Mouse (Mus musculus): ENCODE measurements around the gene Il9.

The Il9 gene

DNA sequence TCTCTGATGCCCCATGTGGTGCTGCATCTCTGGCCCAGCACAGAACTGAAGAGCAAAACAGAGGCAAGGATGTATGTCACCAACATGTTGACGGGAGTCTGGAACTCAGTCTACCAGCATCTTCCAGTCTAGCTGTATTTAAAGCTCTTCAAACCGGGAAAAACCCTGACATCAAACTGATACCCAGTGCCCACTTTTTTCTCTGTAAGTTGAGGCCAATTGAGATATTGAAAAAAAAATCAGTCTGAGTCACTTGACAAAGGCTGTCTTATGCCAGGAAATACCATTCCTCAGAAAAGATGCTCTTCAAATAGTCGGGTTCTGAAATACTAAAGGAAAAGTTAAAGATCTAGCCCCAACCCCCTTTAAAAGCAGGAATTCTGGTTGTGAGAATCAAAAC is at the start of gene Il9:
TSS of gene Il9 (minus strand) at position 101 of the 400 bp plus-strand sequence.
- DNase-seq (ENCODE audit: low spot score in 2 of 2) = no peak

DNA sequence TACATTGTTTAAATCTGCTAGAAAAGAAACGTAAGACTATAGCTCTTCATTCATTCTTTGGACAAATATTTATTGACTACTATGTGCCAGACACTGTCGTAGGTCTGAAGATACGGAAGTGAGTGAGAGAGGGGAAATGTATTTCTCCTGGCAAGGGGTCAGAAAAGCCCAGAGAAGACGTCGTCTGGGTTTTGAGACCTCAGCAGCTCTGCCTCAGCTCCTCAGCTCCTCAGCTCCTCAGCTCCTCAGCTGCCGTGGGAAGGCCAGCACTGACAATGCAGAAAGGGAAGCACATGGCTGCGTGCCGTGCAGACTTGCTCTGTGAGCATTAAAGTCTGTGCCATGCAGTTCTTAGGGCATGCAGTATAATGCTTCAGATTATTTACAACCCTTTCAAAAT is 47.6 kb upstream of the Il9 start:
- DNase-seq (ENCODE audit: low spot score in 2 of 2) = no peak

DNA sequence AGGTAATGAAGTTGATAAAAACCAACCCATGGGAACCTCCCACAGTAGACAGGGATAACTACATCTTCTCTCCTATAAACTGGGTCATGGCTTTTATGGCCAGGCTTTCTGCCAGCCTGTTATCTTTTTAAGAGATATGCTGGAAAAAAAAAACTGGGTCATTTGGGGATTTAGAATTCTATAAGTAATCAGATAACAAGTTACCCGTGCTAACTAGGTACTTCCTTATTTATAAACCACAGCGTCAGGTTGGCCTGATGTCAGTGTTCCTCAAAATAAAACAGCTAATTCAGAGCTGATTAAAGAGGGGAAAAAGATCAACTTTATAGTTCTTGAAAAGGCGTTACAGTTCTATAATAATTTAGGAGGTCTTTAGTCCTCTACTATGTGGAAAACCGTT is 47.0 kb upstream of the Il9 start:
- DNase-seq (ENCODE audit: low spot score in 2 of 2) = no peak

DNA sequence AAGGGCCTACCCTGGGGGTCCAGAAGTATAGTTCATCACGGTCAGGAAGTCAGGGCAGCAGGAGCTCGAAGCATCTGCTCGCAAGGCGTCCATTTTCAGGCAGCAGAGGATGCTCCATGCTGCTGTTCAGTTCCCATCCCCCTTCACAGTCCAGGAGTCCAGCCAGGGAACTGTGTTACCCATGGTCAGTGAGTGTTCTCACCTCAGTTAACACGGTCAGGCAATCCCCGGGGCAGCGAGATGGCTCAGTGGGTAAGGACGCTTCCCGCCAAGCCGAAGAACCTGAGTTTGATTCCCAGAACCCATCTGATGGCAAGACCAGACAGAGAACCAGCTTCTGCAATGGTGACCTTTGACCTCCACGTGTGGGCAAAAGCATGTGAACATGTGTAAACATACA is 46.2 kb upstream of the Il9 start:
- DNase-seq (ENCODE audit: low spot score in 2 of 2) = no peak

DNA sequence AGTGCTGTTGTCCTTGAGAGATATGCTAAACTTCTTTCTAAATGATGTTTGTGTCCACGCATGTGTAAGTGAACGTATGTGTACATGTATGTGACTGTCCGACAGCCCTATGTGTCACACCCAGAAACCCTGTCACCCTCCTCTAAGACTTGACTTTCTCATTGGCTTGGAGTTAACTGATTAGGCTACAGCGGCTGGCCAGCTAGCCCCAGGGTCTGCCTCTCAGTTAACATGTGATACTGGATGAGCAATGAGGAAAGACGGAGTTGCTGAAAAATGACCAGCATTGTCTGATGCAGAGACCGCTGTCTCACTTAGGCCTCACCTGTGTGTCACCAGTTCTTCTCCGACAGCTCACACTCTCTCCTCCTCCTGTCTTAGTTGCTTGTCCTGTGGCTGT is 45.8 kb upstream of the Il9 start:
- DNase-seq (ENCODE audit: low spot score in 2 of 2) = no peak

DNA sequence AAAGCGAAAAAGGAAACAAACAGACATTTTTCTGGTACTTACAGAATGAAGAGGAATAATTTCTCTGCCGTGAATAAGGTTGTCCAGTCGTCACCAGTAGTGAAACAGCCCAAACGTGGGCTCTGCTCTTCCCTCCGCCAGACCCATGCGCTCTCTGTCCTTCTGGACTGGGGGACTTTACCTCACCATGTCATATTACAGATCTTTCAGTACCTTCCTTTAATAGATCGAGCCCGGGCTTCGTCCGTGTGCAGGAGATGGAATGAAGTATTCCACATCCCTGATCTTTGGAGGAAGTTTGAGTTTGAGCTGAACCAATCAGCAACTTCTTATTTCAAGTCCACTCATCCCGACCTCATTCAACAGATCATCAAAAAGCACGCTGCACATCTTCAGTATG is 44.8 kb upstream of the Il9 start:
- no peak for DNase-seq (ENCODE audit: low spot score in 2 of 2)

DNA sequence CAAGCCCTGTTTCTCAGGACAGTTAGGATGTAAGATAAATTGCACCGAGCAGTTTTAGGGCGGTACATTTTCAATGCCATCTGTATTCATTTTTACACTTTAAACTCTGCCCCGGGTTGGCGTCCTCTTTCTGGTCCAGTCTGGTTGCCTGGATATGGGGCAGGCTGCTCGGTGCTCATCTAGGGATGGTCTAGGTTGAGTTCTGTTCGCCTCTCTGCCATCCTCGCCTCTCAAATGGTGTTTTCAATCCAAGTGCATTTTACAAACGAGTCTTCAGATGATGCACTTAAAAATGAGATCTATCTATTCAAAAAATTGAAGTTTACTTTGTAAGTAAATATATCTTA is 40.7 kb upstream of the Il9 start:
- DNase-seq (ENCODE audit: low spot score in 2 of 2) = no peak

DNA sequence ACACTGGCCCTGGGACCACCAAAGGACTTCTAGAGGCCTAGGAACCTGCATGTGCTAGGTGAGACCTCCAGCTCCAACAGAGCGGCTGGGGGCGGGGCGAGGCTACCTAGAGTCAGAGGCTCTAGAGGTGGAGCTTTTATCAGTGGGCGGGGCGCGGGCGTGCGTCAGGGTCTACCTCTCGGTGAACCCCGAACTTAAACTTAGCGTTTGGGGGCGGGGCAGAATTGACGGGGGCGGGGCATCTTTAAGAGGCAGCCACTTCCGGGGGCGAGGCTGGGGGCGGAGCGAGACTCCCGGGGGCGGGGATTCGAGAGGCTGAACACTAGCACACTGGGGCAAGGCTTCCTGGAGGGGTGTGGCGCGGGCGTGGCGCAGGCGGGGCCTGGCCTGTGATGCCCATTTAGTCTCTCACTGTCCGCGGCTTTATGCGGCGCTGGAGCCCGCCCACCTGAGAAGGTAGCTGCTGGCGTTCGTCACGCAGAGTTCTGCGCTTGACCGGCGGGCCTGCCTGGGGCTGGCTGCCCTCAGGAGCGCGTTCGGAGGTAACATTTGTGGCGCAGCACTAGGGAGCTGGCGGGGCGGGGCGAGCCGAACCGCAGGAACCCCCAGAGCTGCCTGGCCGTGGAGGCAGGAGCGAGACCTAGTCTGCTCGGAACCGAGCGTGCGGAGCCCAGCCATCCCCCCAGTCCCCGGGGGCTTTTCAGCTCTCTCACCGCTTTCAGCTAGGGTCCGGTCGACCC is 40.2 kb upstream of the Il9 start, which contains the start of gene Fbxl21:
TSS of gene Fbxl21 (plus strand) at position 392 of the 740 bp plus-strand sequence.
- peak; percentile 77 to 84 for DNase-seq (ENCODE audit: low spot score in 2 of 2)

DNA sequence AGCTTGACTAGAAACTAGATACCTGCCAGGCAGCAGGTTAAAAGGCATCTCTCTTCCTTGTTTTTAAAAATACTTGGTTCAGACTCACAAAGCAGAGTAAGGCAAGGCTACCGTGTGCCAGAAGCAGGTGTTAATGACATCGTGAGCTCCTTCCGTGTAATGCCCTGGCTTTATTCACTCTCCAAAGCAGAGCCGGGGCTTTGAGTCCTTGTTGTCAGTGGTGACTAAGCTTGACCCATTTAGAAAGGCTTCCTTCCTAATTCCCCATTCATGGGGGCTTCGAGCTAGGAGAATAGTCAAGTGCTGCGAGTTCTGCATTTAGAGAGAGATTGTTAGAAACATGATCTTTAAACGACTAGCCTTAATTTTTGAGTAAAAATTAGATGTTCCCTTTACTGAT is 34.8 kb upstream of the Il9 start:
- DNase-seq (ENCODE audit: low spot score in 2 of 2) = no peak

DNA sequence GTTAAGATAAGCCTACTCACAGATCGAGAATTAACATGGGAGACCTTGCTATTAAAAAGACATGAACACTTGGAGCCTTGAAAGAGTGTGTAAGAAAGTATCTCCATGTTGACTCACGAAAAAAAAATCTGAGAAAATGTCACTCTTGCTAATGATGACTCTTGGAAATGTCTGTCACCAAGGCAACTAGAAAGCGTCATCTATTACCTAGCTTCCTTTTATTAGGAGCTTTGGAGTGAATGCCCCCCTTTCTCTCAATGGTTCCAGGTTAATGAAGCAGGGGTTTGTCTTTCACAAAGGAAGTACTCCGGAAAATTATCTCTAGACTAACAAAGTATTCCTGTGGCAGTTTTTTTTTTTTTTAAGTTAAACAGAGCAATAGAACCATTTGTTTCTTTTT is 34.3 kb upstream of the Il9 start:
- DNase-seq (ENCODE audit: low spot score in 2 of 2) = no peak

DNA sequence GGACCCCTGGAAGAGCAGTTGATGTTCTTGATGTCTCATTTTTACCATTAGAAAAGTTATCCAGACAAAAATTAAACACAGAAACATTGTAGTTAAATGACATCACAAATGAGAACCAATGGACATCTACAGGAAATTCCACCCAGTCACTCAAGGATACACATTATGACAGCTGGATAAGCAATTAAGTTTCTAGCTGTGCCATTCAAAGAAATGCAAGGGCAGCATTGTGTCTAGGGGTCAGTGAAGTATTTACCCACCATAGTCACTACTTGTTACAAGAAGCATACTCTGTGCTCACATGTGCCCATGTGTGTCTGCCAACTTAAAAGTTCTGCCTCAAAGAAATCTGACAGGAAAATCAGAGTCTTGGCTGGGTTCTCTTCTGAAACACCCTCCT is 31.5 kb upstream of the Il9 start:
- no peak for DNase-seq (ENCODE audit: low spot score in 2 of 2)

DNA sequence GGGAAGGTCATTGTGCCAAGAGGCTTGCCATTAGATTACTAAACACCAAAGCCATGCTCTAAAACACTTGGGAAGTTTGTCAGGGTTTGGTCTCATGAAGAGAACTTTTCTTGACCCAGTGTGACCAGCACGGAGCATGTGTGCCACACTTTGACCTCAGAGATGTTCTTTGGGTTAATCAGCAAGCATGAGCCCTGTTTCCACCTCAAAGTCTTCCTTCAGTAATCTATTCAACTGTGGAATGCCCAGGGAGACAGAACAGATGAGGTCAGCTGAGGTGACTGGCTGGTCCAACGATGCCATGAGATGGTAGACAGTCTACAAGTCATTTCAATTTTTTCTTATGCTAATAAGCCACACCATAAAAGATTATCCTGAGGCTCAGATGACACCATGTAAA is 27.8 kb upstream of the Il9 start:
- DNase-seq (ENCODE audit: low spot score in 2 of 2) = no peak

DNA sequence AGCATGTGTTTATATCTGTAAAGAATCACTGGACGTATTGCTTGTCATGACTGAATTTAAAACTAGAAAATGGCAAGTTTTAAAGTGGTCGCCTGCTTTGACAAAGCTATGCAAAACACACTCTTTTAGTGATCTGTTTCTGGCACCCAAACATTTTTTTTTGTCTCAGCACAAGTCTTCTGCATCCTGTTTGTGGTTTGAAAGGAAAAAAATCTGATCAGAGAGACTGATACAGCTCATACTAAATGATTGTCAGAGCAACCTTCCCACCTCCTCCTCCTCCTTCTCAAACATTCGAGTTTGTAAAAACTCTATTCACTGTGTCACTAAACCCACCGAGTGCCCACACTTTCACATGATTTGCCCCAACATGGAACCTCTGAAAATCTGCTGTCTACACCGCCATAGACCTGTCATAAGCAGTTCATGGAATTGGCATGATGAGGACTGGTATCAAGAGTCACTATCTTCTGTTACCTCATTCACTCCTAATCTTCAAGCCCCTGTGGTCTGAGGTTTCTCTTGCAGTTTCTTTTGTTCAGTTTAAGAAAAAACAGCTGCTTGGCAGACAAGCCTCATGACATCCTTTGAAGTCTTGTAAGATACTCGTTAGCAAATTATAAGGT is 24.9 kb upstream of the Il9 start:
- no peak for DNase-seq (ENCODE audit: low spot score in 2 of 2)

DNA sequence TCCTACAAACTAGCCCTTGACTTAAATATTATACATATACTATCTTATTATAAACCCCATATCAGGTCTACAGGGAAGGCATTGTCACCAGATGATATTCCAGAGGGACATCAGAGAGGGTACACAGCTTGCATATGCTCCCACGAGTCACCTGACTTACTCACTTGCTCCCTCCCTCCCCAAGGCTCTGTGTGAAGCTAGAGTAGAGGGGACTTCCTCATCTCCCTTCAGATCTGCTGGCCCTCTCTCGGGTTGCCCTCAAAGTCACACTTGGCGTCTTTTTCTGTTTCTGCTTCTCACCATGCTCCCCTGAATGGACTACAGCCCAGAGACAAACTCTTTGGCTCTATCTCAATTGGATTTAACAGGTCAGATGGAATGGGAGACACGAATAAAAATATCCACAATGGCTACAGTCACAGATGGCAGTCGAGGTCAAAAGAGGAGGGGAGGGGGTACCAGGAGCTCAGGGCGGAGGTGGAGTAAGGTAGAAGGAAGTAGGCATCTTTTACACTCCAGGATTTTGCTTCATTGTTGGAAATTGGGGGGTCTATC is 19.9 kb upstream of the Il9 start:
- no peak for DNase-seq (ENCODE audit: low spot score in 2 of 2)

DNA sequence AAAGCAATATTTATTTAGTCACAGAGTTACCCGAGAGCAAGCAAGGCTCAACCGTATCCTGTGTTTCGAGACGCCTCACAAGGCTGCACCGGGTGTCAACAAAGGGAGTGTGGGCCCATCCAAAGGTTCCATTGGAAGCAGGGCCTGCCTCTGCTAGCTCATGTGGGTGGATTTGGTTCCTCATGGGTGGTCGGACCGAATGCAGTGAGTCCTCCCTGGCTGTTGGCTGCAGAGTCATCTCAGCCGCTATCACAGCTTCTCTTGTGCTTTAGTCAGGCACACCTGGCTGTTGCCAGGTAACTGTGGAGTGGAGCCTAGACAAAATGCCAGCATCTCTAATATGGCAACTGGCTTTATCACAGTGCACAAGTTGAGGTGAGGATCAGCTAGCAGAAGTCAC is 18.6 kb upstream of the Il9 start:
- no peak for DNase-seq (ENCODE audit: low spot score in 2 of 2)

DNA sequence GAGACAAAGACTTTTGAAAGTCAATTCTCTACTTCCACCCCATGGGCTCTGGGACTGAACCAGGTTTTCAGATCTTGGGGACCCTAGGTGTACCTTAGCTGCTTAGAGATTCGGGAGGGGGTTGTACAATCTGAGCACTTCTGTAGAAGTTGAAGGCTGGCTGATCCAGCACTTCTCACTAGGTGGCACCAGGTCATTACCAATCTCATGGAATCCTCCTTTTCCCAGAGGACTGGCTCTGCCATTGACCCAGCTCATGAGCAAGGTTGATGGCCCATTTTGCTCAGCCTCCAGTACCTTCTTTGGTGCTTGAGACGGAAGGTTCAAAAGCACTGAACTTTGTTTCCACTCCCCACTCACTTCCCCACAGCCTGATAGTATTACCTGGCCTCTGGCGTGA is 18.1 kb upstream of the Il9 start:
- no peak for DNase-seq (ENCODE audit: low spot score in 2 of 2)

DNA sequence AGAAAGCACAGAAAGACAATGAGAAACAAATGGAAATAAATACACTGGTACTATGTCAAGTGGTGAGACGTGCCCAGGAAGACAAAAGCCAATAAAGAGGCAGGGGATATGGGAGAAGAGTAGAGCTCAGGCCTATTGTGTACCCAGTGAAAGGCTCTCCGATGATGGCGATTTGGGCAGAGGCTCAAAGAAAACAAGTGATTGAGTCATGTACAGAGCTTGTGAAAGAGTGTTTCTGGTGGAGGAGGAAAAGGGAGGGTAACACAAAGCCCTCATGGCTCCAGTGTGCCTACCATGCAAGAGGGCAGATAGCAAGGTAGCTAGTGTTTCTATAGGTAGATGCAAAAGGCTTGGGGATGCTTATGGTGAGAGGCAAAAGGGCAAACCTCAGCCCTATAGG is 12.4 kb upstream of the Il9 start:
- no peak for DNase-seq (ENCODE audit: low spot score in 2 of 2)

DNA sequence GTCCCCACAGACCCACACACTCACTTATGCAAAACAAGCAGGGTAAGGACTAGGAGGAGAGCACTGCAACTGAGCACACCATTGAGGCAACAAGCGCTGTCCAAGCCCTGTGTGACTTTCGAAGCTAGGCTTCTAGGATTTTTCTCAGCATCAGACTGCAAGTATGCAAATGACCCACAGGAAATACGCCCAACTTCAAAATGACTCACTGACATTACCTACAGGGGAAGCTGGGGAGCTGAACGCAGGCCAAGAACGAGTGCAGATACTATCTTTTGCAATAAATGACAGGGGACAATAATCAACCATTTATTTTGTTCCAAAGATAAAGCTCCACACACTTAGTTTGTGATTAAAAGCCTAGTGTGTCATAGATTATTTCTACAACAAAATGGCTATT is 6.0 kb upstream of the Il9 start:
- no peak for DNase-seq (ENCODE audit: low spot score in 2 of 2)

DNA sequence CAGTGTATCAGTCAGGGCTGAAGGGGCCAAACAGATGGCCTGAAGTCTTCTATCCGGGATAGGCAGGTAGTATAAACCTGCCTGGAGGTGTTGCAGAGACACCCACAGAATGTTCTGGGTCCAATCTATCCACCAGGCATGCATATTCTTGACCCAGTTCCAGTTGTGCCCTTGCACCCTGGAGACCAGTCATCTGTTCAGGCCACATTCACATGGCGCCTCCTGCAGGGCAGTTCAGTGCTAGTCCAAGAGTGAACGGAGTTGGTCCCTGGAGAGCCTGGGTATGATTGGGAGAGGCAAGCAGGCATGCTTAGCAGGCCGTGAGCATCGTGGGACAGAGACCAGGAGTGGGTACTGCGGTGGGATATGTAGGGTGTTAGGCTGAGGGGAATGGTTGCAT is 4.0 kb downstream of the Il9 start:
- no peak for DNase-seq (ENCODE audit: low spot score in 2 of 2)

DNA sequence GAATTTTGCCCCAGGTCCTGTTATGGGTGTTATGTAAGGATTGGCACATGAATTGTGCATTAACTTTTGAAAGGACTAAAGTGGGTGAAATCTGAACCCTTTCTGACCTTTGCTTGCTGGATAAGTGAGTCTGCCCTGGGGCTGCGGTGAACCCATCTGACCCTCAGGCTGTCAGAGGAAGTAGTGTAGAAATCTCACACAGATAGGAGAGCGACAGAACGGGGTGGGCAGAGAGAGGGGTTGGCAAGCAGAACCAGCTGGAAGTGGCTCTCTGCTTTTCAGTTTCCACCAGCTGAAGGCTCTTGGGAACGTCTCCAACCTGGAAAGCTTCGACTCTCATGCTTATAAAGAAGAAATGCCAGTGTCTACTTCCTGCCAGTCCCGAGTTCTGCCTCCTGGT is 4.8 kb downstream of the Il9 start:
- no peak for DNase-seq (ENCODE audit: low spot score in 2 of 2)

DNA sequence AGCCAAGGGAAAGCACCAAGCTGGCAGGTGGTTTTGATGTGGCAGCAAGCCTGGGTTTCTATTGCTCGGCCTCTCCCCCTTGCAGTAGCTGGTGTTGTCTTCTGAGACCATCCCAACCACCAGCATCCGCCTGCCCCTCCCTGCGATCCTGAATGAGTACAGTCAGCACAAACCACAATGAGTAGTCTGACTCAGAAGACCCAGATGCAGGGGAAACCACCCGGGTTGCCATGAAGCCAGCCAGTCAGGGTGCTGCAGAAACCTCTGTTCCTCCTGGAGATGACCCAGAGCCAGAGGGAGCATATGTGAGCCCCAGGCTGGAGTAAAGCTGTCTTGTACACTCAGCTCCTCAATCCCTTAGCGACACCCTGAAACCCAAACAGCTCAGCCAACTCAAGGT is 5.3 kb downstream of the Il9 start:
- no peak for DNase-seq (ENCODE audit: low spot score in 2 of 2)

DNA sequence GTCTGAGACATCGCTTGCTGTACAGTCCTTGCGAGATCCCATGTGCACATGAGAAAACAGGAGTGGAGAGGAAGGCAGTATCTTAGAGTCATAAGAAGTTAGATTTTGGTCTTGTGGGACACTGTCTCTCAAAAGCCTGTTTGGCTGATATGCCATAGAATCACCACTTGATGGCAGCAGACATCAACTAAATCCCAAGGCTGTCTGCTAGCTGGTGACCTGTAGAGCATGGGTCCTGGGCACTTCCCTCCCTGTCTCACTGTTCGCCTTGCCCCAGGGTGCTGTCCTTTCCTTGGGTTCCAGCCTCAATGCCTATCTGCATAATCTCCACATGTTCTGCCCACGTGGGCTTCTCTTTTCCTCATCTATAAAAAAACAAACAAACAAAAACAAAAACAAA is 6.7 kb downstream of the Il9 start:
- peak in 1 of 2 experiments; percentile 20 for DNase-seq (ENCODE audit: low spot score in 2 of 2)

DNA sequence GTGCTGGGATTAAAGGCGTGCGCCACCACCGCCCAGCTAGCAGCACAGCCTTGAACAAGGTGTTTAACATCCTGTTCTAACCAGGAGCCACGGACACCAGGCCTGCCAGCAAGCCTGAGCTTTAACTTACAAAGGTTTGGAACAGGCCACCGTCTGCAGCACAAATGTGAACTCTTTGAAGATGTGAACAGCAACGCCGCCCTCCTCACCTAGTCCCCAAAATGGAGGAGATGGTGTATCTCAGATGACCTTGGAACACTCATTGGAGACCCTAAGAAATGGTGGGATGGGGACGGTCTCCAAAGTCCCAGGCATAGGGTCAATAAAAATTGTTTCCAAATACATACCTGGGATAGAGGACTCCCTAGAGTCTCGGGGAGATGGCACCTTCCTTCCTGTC is 9.4 kb downstream of the Il9 start:
- DNase-seq (ENCODE audit: low spot score in 2 of 2) = no peak

DNA sequence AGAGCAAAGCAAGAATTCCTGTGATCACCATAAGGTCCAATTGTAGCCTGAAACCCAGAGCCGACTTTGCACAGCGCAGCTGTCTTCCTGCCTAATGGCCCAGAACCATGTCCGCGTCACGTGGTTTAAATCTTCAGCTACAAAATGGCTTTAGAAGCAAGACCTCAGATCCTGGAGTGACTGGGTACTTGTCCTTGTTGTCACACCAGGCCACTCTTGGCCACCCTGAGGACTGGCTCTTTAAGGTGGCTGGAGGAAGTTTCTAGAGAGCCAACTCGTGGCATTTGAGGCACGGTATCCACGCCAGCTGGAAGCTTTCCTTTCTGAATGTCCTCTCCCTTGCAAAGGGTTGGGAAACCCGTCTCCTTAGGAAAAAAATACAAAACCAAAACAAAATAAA is 10.1 kb downstream of the Il9 start:
- DNase-seq (ENCODE audit: low spot score in 2 of 2) = no peak
